Mouse (Mus musculus): ENCODE measurements around the gene Crx.

Crx gene

DNA sequence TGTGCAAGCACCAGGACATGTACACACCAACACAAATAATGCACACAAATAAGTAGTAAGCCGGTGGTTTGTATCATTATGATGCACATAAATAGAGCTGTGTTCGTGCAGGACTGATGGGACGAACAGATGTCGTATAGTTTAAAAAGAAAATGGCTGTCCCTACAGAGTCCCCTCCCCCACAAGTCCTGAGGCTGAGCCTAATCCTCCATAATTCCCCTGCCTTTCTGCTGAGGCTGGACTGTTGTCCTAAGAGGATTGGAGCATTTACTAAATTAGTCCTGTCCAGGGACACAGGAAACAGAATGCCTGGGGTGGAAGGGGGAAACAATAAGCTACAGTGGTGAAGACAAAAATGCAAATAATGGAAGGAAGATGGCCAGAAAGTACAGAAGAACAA, 15.7 kb downstream of the Crx start:
- no peak for DNase-seq (ENCODE audit: low spot score in 2 of 2)

DNA sequence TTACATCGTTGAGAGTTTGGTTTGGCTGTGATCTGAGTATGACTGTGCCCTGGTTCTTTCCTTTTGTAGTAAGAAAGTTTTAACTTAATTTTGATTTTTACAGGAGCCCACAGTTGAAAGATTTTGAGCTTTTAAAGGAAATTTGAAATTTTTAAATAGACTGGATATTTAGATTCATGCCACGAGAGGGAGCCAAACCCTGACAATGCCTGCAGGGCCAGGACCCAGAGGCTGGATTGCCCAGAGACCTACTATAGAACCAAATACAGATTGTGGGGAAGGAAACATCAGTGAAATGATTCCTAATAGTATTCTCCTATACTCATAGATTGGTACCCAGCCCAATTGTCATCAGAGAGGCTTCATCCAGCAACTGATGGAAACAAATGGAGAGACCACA, 20.1 kb downstream of the Crx start:
- DNase-seq (ENCODE audit: low spot score in 2 of 2), result peak in 1 of 2 experiments; percentile 1

DNA sequence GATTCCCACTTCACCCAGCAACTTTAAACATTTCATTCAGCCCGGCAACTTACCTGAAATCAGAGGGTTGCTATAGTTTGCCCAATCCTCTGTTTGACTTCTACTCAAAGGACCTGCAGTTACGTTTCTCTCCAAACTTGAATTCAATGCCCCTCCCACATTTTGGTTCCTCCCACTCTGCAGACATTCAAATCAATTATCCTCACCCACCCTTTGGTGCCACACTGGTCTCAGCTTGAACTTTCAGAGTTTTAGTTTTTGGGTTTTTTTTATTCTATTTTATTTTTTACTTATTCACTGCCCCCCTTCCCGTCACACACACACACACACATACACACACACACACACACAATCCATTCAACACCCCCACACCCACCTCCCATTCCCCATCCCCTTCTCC, 40.2 kb downstream of the Crx start, which contains the start of gene Obox6:
TSS of gene Obox6 (minus strand) at position 101 of the 400 bp plus-strand sequence.
- no peak for DNase-seq (ENCODE audit: low spot score in 2 of 2)
